Mouse (Mus musculus): ENCODE results near the gene Tlr5.

Gene Tlr5

GRCm38 (mm10) chr1:182954287-182955046 is at the start of gene Tlr5:
TSS of gene Tlr5 (plus strand) at chr1:182954788.
- no peak for DNase-seq (ENCODE audit: extremely low spot score, low read depth, low spot score)

GRCm38 (mm10) chr1:182905669-182906068 is 48.9 kb upstream of the Tlr5 start:
- DNase-seq (ENCODE audit: extremely low spot score, low read depth, low spot score) = no peak

DNA sequence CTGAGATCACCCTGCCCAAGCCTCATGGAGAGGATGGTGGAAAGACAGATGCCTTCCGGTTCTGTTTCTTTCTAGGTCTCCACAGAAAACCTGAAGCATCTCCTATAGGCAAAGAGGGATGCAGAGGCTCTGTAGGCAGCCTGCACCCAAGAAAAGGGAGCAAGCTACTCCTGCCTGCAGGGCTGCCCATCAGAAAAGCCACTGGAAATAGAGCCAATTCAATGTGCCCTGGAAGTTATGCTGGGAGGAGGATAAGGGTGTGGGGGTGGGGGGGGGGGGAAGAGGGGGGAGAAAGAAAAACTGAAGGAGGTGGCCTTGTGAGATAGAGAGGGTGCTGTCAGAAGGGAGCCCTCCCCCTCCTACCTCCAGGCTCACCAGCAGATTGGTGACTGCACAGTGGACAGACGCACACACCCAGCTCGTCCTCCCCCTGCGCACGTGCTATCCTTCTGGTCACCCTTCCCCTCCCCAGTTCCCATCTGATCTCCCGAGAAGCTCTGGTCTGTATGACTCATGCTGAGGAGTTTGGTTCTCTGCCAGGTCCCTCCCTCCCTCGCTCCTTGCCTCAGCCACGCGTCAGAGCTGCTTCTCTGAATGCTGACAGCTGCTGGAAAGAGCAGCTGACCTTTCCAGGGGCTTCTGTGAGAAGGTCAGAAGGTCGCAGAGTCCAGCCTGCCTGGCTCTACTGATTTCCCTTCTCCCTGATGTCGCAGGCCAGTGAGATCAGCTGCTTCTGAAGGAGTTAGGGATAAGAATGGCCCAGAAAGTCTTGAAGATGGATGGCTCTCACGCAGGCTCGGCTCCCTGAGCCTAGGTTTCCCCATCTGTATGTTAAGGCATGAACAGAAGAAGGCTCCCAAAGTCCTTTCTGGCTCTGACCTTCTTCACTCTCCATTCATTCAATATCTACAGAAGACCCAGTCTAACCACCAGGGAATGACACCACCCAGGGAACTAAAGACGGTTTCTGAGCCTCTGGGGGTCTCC is 46.2 kb upstream of the Tlr5 start:
- DNase-seq (ENCODE audit: extremely low spot score, low read depth, low spot score) = no peak

- DNase-seq (ENCODE audit: extremely low spot score, low read depth, low spot score) = no peak
These were observed 45.5 kb upstream of the Tlr5 start for GRCm38 (mm10) chr1:182909066-182909465.

DNA sequence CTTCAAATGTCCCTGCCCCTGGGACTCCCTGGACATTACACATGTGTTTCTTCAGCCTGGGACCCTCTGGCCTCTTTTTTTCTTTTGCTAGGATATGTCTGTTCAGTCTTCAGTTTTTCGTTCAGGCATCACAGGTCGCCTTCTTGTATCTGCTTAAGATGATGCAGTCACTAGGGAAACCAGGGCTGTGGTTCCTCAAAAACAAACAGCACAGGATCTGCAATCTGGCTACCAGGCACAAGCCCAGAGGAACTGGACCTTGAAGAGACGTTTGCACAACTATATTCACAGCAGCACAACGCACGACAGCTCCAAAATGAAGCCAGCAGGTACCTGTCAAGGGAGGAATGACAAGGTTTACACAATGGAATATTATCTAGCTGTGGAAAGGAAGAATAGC is 45.0 kb upstream of the Tlr5 start:
- no peak for DNase-seq (ENCODE audit: extremely low spot score, low read depth, low spot score)

DNA sequence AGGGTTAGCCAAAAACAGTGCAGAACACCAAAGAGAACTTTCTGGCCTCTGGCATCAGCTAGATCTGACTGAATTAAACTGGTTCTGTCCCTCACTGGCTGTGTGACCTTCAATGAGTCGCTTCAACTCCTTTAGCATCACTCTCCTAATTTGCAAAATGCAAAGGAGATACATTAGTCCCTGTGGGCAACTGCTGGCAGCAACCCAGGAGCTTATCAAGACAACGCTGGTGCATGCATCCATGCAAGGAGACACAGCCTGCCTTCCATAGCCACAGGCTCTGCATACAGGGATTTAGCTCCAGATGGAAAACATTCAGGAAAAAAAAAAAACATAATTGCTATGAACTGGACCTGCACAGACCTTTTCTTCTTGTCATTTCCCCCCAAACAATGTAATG is 42.0 kb upstream of the Tlr5 start:
- DNase-seq (ENCODE audit: extremely low spot score, low read depth, low spot score) = no peak

GRCm38 (mm10) chr1:182914121-182914908 is 40.3 kb upstream of the Tlr5 start:
- DNase-seq (ENCODE audit: extremely low spot score, low read depth, low spot score) = no peak

DNA sequence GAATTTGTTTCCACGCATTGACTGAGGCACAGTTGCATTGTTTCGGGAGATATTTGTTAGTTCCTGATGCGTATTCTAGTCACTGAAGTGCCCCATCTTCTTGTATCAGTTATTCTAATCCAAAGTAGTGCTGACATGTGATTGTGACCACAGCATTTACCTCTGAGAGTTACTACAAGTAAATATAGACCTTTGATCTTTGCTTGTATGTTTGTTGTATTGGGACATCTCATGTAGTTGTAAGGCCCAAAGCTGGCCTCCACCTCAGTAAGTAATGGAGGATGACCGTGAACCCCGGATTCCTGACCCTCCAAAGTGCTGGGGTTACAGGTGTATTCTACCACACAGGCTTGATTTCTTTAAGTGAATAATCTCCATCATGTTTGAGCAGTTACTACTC is 38.4 kb upstream of the Tlr5 start:
- DNase-seq (ENCODE audit: extremely low spot score, low read depth, low spot score) = no peak

DNA sequence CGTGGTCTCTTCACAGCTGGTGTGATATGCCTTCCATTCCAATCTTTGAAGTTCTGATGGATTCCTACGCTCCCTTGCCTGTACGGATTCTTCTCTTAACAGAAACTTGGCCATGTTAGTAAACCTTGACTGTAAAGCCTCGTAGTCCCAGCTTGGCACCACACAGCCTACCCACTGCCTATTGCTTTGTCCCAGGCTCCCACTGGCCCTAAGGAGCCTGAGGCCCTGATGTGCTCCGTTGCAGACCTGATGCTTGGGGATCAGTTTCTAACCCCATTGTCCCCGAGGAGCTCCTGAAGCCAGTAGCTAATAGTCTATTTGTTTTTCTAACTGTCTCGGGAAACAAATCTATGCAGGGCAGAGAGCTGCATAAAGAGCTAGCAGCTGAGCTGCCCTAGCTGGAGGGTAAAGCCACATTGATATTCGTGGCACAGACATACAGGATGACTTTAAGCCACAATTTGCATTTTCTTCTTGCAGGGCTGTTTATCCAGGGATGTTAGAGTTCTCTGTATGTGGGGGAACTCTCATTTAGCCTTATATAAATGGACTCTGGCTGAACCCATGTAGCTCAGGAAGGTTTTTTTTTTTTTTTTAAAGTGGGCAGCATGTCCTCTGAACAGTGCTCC is 35.8 kb upstream of the Tlr5 start:
- DNase-seq (ENCODE audit: extremely low spot score, low read depth, low spot score) = no peak

DNA sequence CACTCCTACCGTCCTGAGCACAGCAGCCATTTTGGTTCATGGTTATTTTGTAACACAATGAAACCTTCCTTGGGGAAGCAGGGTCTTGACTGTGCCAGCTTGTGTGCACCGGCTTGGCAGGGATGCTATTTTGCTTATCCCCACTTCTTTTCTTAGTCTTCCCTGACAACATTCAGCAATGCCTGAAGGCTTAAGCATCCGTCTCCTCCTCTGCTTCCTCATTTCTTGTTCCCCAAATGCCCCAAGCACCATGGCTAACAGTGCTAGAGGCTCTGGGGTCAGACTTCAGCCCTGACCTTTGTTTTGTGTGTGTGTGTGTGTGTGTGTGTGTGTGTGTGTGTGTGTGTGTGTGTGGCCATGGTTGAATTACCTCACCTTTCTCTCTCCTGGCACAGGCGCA is 31.8 kb upstream of the Tlr5 start:
- no peak for DNase-seq (ENCODE audit: extremely low spot score, low read depth, low spot score)

GRCm38 (mm10) chr1:182926465-182926864 is 28.1 kb upstream of the Tlr5 start:
- no peak for DNase-seq (ENCODE audit: extremely low spot score, low read depth, low spot score)

GRCm38 (mm10) chr1:182927878-182928851 is 26.4 kb upstream of the Tlr5 start:
- no peak for DNase-seq (ENCODE audit: extremely low spot score, low read depth, low spot score)

- no peak for DNase-seq (ENCODE audit: extremely low spot score, low read depth, low spot score)
These were observed 19.1 kb upstream of the Tlr5 start for GRCm38 (mm10) chr1:182935469-182935868.

- DNase-seq (ENCODE audit: extremely low spot score, low read depth, low spot score) = no peak
These were observed 17.0 kb upstream of the Tlr5 start for GRCm38 (mm10) chr1:182937486-182938120.

- no peak for DNase-seq (ENCODE audit: extremely low spot score, low read depth, low spot score)
These were observed 12.7 kb upstream of the Tlr5 start for GRCm38 (mm10) chr1:182941921-182942320.

- no peak for DNase-seq (ENCODE audit: extremely low spot score, low read depth, low spot score)
These were observed 10.7 kb upstream of the Tlr5 start for GRCm38 (mm10) chr1:182943911-182944310.

- DNase-seq (ENCODE audit: extremely low spot score, low read depth, low spot score) = no peak
These were observed 9.9 kb upstream of the Tlr5 start for GRCm38 (mm10) chr1:182944638-182945037.

DNA sequence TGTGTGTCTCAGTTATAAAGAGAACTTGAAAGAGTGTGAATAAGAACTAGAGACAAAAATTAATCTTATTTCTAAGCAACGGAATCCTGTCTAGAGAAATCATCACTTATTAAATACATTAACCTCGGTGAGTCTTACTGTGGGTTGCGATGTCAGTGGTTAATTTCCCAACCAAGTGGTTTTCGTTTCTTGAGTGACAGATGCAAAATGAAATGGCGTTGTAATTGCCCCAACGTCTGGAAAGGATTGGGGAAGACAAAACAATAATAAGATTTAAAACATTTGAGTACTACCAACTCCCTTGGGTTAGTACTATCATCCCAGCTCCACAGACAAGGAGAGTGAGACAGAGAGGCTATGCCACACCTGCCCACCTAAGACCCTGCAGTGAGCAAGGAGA is 9.0 kb upstream of the Tlr5 start:
- DNase-seq (ENCODE audit: extremely low spot score, low read depth, low spot score) = no peak

GRCm38 (mm10) chr1:182951298-182951697 is 3.3 kb upstream of the Tlr5 start:
- no peak for DNase-seq (ENCODE audit: extremely low spot score, low read depth, low spot score)

Data from hindlimb bud, embryonic 11.5 days (tissue).